ENCODE assay signal across 10 mouse cellular contexts in the genomic region with DNA sequence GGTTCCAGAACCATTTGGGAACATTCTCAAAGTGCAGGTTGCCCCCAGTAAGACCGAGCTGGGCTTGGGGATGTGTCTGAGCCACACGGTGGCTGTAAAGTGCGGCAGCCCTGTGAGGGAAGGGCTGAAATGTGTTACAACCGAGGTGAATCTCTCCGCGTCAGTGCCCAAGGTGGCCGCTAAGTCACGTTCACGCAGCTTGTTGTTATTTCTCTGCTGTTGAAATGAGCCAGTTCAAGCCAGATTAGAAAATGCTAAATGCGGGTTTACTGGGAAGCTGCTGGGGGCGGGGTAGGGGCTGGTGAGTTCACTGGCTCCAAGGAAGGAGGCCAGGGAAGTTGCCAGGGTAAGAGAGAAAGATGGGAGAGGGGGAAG. TPM values are rescaled to one million over a fixed set of nuclear protein-coding genes. Genes with fewer than 3 reads are reported as not detected.
A peak's percentile ranks its signal among the peaks of the same experiment; 100 is the strongest.
DNase-seq lines count a peak whose midpoint lies in the region; ATAC-seq lines count a peak whose summit lies in the region.
"Had no signal": no experiment of that assay in that cellular context is flagged by ENCODE, and none has a peak within 500 bp of the region (broad histone marks: within the 10 kb centered on the region; RNA-seq: fewer than 3 reads in every experiment).

No protein-coding gene starts in this region.

- H3K4me3 ChIP-seq in heart, embryonic 11.5 days (ENCODE audit: low read depth, low read length): peak overlapping the region; percentile 29
- no peak overlapping the region for H3K4me3 ChIP-seq in hindbrain, embryonic 14.5 days (replicated peaks; ENCODE audit: low read length)
- H3K4me3 ChIP-seq in midbrain, embryonic 15.5 days: no peak overlapping the region

- no peaks in the 10 kb centered on the region for H3K4me1 ChIP-seq in heart, embryonic 11.5 days (ENCODE audit: control insufficient read depth, insufficient read depth, low read length)
- no peaks in the 10 kb centered on the region for H3K4me1 ChIP-seq in hindbrain, embryonic 14.5 days (replicated peaks; ENCODE audit: control insufficient read depth, insufficient read depth, low read length)
- no peaks in the 10 kb centered on the region for H3K4me1 ChIP-seq in midbrain, embryonic 15.5 days

- 6% methylated on average over 11 of the region's 11 CpGs for WGBS in heart, embryonic 11.5 days (ENCODE audit: insufficient replicate concordance)
- 19% methylated on average over 11 of the region's 11 CpGs for WGBS in hindbrain, embryonic 14.5 days
- WGBS in midbrain, embryonic 15.5 days: 16% methylated on average over 11 of the region's 11 CpGs

- no peak for DNase-seq in heart, postnatal 25 days (ENCODE audit: low spot score)
- DNase-seq in ZHBTc4 (ENCODE audit: low read depth, low spot score): peak; percentile 86
- DNase-seq in hindbrain, embryonic 14.5 days (ENCODE audit: low spot score): no peak
- DNase-seq in ovary, postnatal 36 days (ENCODE audit: low spot score): no peak
- DNase-seq in cerebellum, adult 11 months: no peak
- DNase-seq in frontal cortex, postnatal 10 days (ENCODE audit: low spot score in 2 of 2): no peak
- DNase-seq: cerebellum, postnatal 36 days had no signal

- H3K36me3 ChIP-seq in heart, embryonic 11.5 days (ENCODE audit: control insufficient read depth, insufficient read depth, low read length): no peaks in the 10 kb centered on the region
- no peaks in the 10 kb centered on the region for H3K36me3 ChIP-seq in hindbrain, embryonic 14.5 days (replicated peaks; ENCODE audit: control insufficient read depth, insufficient read depth)
- H3K36me3 ChIP-seq in midbrain, embryonic 15.5 days (replicated peaks): no peaks in the 10 kb centered on the region
- H3K36me3 ChIP-seq: G1E had no signal

- 0 out of 2 replicates have a peak, but pooled peaks have one; percentile 72 for ATAC-seq in heart, embryonic 11.5 days (replicated peaks; ENCODE audit: insufficient number of reproducible peaks, low FRiP score, low TSS enrichment)
- no peak for ATAC-seq in hindbrain, embryonic 14.5 days (ENCODE audit: low FRiP score)
- ATAC-seq in midbrain, embryonic 15.5 days (replicated peaks): peak; percentile 39; the same call in 1 of the 2 replicates

- intact Hi-C loops in heart, postnatal 25 days (cut with DNase I): no loop called here

- H3K27me3 ChIP-seq in heart, embryonic 11.5 days (ENCODE audit: control insufficient read depth, insufficient read depth, low read length): no peaks in the 10 kb centered on the region
- no peaks in the 10 kb centered on the region for H3K27me3 ChIP-seq in hindbrain, embryonic 14.5 days (ENCODE audit: control insufficient read depth, insufficient read depth, low read length)
- no peaks in the 10 kb centered on the region for H3K27me3 ChIP-seq in midbrain, embryonic 15.5 days (replicated peaks)

- H3K27ac ChIP-seq in heart, embryonic 11.5 days (ENCODE audit: low read depth, low read length): peak overlapping the region; percentile 52
- H3K27ac ChIP-seq in hindbrain, embryonic 14.5 days: no peak overlapping the region
- no peak overlapping the region for H3K27ac ChIP-seq in midbrain, embryonic 15.5 days

- H3K4me2 ChIP-seq in heart, embryonic 11.5 days: peak overlapping the region; percentile 63
- H3K4me2 ChIP-seq in hindbrain, embryonic 14.5 days (replicated peaks): peak overlapping the region; percentile 24; the same call in 1 of the 2 replicates
- H3K4me2 ChIP-seq in midbrain, embryonic 15.5 days: peak overlapping the region; percentile 32

- H3K9ac ChIP-seq in heart, embryonic 11.5 days (ENCODE audit: low read depth, low read length): peak overlapping the region; percentile 49; the same call in 1 of the 2 replicates
- no peak overlapping the region for H3K9ac ChIP-seq in hindbrain, embryonic 14.5 days
- no peak overlapping the region for H3K9ac ChIP-seq in midbrain, embryonic 15.5 days

- no peaks in the 10 kb centered on the region for H3K9me3 ChIP-seq in heart, embryonic 11.5 days (replicated peaks; ENCODE audit: control insufficient read depth, low read length)
- no peaks in the 10 kb centered on the region for H3K9me3 ChIP-seq in hindbrain, embryonic 14.5 days (ENCODE audit: control insufficient read depth, low read length)
- H3K9me3 ChIP-seq in midbrain, embryonic 15.5 days: no peaks in the 10 kb centered on the region

RNA-seq across cellular contexts. Expression of gene Rxfp1, which starts 46.7 kb away (rescaled TPM):
- polyA plus RNA-seq in heart, embryonic 11.5 days (2014; fragmentation: Nextera tagmentation; extraction: Ambion mirVana): 5.4 and 6.0 TPM in 2 replicates
- 1 to 10 TPM; 1.7 to 1.8 TPM for total RNA-seq in heart, postnatal 25 days (2021)
- 0.05 and 0.17 TPM in 2 replicates for polyA plus RNA-seq in hindbrain, embryonic 14.5 days (2014; fragmentation: Nextera tagmentation; extraction: Ambion mirVana)
- polyA plus RNA-seq in midbrain, embryonic 15.5 days (2015; fragmentation: Nextera tagmentation; extraction: Ambion mirVana): 0.10 TPM in 1 of 2 replicates, not detected in the other
- polyA plus RNA-seq: G1E had no signal
